Mouse (Mus musculus): ENCODE measurements around the gene Crtc3. TPM values are rescaled to one million over a fixed set of nuclear protein-coding genes. Genes with fewer than 3 reads are reported as not detected.

Gene Crtc3
- polyA plus RNA-seq, 1 experiment = 43.6 TPM

DNA sequence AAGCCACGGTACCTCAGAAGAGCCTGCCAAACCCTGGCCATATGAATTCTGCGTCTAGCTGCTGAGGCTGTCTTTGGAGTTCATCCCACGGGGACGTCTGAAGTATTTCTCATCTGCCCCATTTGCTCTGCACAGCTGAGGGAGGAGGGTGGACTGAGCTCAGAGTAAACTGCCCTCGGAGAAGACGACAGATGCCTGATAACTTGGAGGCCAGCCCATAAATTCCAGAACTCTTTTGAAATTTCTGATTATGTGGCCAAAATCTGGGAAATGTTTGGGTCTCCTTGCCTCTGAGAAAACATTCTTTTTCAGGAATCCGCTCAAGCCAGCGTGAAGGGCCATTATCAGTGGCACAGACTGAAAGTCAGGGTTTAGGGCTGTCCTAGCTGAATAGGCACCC lies 30.8 kb downstream of the Crtc3 start:
- 63% methylated on average over 8 of the region's 8 CpGs for whole genome bisulfite sequencing
- Histone ChIP-seq H3K4me3 (ENCODE audit: control insufficient read depth, insufficient read depth, low read length) (no peak overlapping the region), H3K4me1 (replicated peaks; ENCODE audit: control insufficient read depth, insufficient read depth, low read length) (peaks cover 23% of the 10 kb centered on the region), H3K27me3 (ENCODE audit: control insufficient read depth, insufficient read depth, low read length) (no peaks in the 10 kb centered on the region), H3K36me3 (ENCODE audit: control insufficient read depth, insufficient read depth, low read length) (no peaks in the 10 kb centered on the region), H3K27ac (ENCODE audit: control insufficient read depth, insufficient read depth, low read length) (no peak overlapping the region)
- TF ChIP-seq POLR2A (IDR thresholded peaks at IDR 0.05; ENCODE audit: control insufficient read depth, extremely low read depth, insufficient read depth, low read length, poor library complexity) (no peak), CTCF (IDR thresholded peaks at IDR 0.05; ENCODE audit: borderline replicate concordance, control insufficient read depth, extremely low read depth, insufficient read depth, low read length, poor library complexity) (no peak)
- DNase-seq = no peak

DNA sequence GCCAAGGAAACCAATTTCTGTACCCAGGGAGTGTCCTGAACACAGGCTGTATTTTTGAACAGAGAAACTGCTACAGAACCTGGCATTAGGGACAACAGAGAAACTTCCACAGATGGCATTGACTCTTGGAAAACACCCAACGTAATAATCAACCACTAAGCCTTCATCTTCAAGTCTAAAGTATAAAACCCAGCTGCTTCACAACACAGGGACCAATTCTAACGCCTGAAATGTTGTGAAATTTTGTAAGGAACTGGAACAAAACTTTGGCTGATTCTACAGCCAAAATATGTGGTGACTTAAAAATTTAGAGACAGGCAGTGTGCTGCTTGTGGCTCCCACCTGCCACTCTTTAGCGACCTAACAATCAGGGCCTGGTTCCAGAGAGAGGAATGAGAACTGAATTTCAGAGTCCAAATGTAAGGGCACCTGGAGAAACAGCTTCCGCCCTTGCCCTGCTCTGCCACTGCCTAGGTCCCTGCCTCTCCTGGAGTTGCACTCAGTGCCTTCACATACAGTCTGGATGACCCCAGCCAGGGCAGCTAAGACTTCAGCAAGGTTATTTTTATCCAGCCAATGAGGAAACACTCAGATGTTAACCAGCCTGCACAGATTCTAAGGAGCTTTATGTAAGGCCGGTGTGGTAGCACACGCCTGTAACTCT lies 33.2 kb downstream of the Crtc3 start:
- peaks cover 29% of the 10 kb centered on the region for H3K4me1 ChIP-seq (replicated peaks; ENCODE audit: control insufficient read depth, insufficient read depth, low read length)
- no peak for DNase-seq
- no peaks in the 10 kb centered on the region for H3K36me3 ChIP-seq (ENCODE audit: control insufficient read depth, insufficient read depth, low read length)
- TF ChIP-seq CTCF (IDR thresholded peaks at IDR 0.05; ENCODE audit: borderline replicate concordance, control insufficient read depth, extremely low read depth, insufficient read depth, low read length, poor library complexity) (no peak), POLR2A (IDR thresholded peaks at IDR 0.05; ENCODE audit: control insufficient read depth, extremely low read depth, insufficient read depth, low read length, poor library complexity) (no peak)
- H3K4me3 ChIP-seq (ENCODE audit: control insufficient read depth, insufficient read depth, low read length) = no peak overlapping the region
- WGBS = 82% methylated on average over 6 of the region's 6 CpGs
- H3K27me3 ChIP-seq (ENCODE audit: control insufficient read depth, insufficient read depth, low read length) = no peaks in the 10 kb centered on the region
- no peak overlapping the region for H3K27ac ChIP-seq (ENCODE audit: control insufficient read depth, insufficient read depth, low read length)

DNA sequence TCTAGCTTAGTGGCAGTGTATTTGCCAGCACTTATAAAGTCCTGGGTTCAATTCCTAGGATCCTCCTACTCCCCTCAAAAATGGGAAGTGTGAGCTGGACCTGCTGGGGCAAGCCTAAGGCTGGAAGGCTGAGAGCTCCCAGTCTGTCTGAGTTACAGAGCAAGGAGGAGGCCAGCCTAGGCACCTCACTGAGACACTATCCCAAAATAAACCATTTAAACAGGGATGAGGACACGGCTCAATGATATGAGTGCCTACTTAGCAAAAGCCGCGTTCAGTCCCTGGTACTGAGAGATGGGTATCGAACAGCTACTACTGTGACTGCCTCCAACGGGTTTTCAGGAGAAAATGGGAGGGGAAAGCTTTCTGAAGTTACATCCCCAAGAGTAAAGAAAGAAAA lies 33.8 kb downstream of the Crtc3 start:
- H3K4me1 ChIP-seq (replicated peaks; ENCODE audit: control insufficient read depth, insufficient read depth, low read length) = peaks cover 29% of the 10 kb centered on the region
- TF ChIP-seq POLR2A (IDR thresholded peaks at IDR 0.05; ENCODE audit: control insufficient read depth, extremely low read depth, insufficient read depth, low read length, poor library complexity) = no peak
- TF ChIP-seq CTCF (IDR thresholded peaks at IDR 0.05; ENCODE audit: borderline replicate concordance, control insufficient read depth, extremely low read depth, insufficient read depth, low read length, poor library complexity) = no peak
- 93% methylated on average over 5 of the region's 5 CpGs for WGBS
- H3K27ac ChIP-seq (ENCODE audit: control insufficient read depth, insufficient read depth, low read length) = no peak overlapping the region
- H3K36me3 ChIP-seq (ENCODE audit: control insufficient read depth, insufficient read depth, low read length) = no peaks in the 10 kb centered on the region
- H3K27me3 ChIP-seq (ENCODE audit: control insufficient read depth, insufficient read depth, low read length) = no peaks in the 10 kb centered on the region
- no peak for DNase-seq
- no peak overlapping the region for H3K4me3 ChIP-seq (ENCODE audit: control insufficient read depth, insufficient read depth, low read length)

DNA sequence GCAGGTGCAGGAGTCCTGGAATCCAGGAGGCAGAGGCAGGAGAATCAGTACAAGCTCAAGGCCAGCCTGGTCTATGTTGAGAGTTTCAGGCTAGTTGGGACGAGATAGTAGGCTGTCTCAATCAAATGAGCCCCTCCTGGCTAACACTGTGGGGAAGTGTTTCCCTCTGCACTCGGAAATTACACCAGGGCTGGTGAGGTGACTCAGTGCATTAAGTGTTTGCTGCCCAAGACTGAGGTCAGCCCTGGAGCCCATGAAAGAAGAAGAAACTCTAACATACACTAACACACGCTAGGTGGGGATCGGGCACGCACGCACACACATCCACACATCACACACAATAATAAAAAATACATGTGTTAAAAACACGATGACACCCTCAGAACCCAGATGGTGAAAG lies 34.3 kb downstream of the Crtc3 start:
- H3K36me3 ChIP-seq (ENCODE audit: control insufficient read depth, insufficient read depth, low read length) = no peaks in the 10 kb centered on the region
- 90% methylated on average over 7 of the region's 7 CpGs for WGBS
- no peak overlapping the region for H3K27ac ChIP-seq (ENCODE audit: control insufficient read depth, insufficient read depth, low read length)
- TF ChIP-seq POLR2A (IDR thresholded peaks at IDR 0.05; ENCODE audit: control insufficient read depth, extremely low read depth, insufficient read depth, low read length, poor library complexity) = no peak
- no peak for TF ChIP-seq CTCF (IDR thresholded peaks at IDR 0.05; ENCODE audit: borderline replicate concordance, control insufficient read depth, extremely low read depth, insufficient read depth, low read length, poor library complexity)
- H3K4me3 ChIP-seq (ENCODE audit: control insufficient read depth, insufficient read depth, low read length) = no peak overlapping the region
- peaks cover 29% of the 10 kb centered on the region for H3K4me1 ChIP-seq (replicated peaks; ENCODE audit: control insufficient read depth, insufficient read depth, low read length)
- no peak for DNase-seq
- no peaks in the 10 kb centered on the region for H3K27me3 ChIP-seq (ENCODE audit: control insufficient read depth, insufficient read depth, low read length)

DNA sequence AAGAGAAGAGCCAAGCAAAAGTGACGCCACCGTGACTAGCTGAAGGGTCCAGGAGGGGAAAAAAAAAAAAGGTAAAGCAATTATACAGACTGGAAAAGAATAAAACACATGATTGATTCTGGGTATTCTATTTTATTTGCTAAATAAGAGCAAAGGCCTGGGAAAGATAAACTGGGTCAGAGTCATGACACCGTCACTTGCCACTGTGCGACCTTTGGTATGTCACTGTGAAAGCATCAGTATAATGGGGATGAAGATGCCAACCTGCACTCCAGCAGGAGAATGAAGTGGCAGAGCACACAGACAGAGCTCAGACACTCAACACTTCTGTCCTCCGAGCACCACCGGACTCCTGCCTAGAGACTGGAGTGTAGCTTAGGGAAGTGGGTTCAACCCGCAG lies 34.7 kb downstream of the Crtc3 start:
- Histone ChIP-seq H3K27ac (ENCODE audit: control insufficient read depth, insufficient read depth, low read length) (no peak overlapping the region), H3K4me3 (ENCODE audit: control insufficient read depth, insufficient read depth, low read length) (no peak overlapping the region), H3K27me3 (ENCODE audit: control insufficient read depth, insufficient read depth, low read length) (no peaks in the 10 kb centered on the region), H3K4me1 (replicated peaks; ENCODE audit: control insufficient read depth, insufficient read depth, low read length) (peaks cover 29% of the 10 kb centered on the region), H3K36me3 (ENCODE audit: control insufficient read depth, insufficient read depth, low read length) (no peaks in the 10 kb centered on the region)
- DNase-seq = no peak
- TF ChIP-seq POLR2A (IDR thresholded peaks at IDR 0.05; ENCODE audit: control insufficient read depth, extremely low read depth, insufficient read depth, low read length, poor library complexity) (no peak), CTCF (IDR thresholded peaks at IDR 0.05; ENCODE audit: borderline replicate concordance, control insufficient read depth, extremely low read depth, insufficient read depth, low read length, poor library complexity) (no peak)
- 91% methylated on average over 7 of the region's 7 CpGs for whole genome bisulfite sequencing

DNA sequence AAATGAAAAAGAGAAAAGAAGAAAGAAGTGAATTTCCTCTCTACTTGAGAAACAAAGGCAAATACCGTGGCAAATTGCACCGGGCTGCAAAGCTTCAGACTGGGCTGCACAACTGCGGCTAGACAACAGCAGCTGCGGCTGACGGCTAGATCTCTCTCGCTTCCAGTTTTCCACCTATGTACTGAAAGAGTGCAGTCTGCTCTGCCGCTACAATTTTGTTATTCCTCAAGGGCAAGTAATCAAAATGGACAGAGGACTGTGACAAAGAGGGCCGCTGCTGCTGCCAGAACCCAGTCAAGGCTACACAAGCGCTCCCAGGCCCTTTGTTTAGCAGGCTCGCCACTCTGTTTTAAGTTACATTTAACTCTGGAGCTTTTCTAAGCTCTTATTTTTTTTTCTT lies 35.6 kb downstream of the Crtc3 start:
- Histone ChIP-seq H3K27me3 (ENCODE audit: control insufficient read depth, insufficient read depth, low read length) (no peaks in the 10 kb centered on the region), H3K4me3 (ENCODE audit: control insufficient read depth, insufficient read depth, low read length) (no peak overlapping the region), H3K4me1 (replicated peaks; ENCODE audit: control insufficient read depth, insufficient read depth, low read length) (peaks cover 29% of the 10 kb centered on the region), H3K36me3 (ENCODE audit: control insufficient read depth, insufficient read depth, low read length) (no peaks in the 10 kb centered on the region), H3K27ac (ENCODE audit: control insufficient read depth, insufficient read depth, low read length) (peak overlapping the region; percentile 40; the same call in 1 of the 2 replicates)
- no peak for DNase-seq
- no peak for TF ChIP-seq CTCF (IDR thresholded peaks at IDR 0.05; ENCODE audit: borderline replicate concordance, control insufficient read depth, extremely low read depth, insufficient read depth, low read length, poor library complexity)
- TF ChIP-seq POLR2A (IDR thresholded peaks at IDR 0.05; ENCODE audit: control insufficient read depth, extremely low read depth, insufficient read depth, low read length, poor library complexity) = no peak
- WGBS = 50% methylated on average over 10 of the region's 10 CpGs

DNA sequence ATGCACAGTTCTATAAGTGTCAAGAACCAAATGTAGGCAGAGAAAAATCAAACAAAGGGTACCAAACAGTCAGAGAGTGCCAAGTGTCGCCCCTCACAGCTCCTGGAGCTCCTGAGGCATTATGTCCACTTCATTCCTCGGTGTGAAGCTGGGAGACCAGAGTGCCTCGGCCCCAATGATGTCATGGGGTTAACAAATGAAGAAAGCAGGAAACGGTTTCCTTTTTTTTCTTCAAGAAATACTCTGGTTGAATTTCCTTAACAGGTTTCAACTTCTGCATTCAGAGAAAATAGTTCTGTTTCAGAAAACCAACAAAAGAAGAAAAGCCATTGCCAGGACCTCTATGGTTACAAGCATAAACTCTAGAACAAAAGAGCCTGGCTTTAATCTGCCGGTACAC lies 36.4 kb downstream of the Crtc3 start:
- TF ChIP-seq POLR2A (IDR thresholded peaks at IDR 0.05; ENCODE audit: control insufficient read depth, extremely low read depth, insufficient read depth, low read length, poor library complexity) = no peak
- TF ChIP-seq CTCF (IDR thresholded peaks at IDR 0.05; ENCODE audit: borderline replicate concordance, control insufficient read depth, extremely low read depth, insufficient read depth, low read length, poor library complexity) = no peak
- WGBS = 20% methylated on average over 5 of the region's 5 CpGs
- H3K27me3 ChIP-seq (ENCODE audit: control insufficient read depth, insufficient read depth, low read length) = no peaks in the 10 kb centered on the region
- H3K27ac ChIP-seq (ENCODE audit: control insufficient read depth, insufficient read depth, low read length) = no peak overlapping the region; the same call in 1 of the 2 replicates
- no peak for DNase-seq
- H3K36me3 ChIP-seq (ENCODE audit: control insufficient read depth, insufficient read depth, low read length) = no peaks in the 10 kb centered on the region
- no peak overlapping the region for H3K4me3 ChIP-seq (ENCODE audit: control insufficient read depth, insufficient read depth, low read length)
- peaks cover 27% of the 10 kb centered on the region for H3K4me1 ChIP-seq (replicated peaks; ENCODE audit: control insufficient read depth, insufficient read depth, low read length)

Measured in thymus, adult 2 months (tissue).